Mouse (Mus musculus): ENCODE data around the gene Ms4a4d.
A peak's percentile ranks its signal among the peaks of the same experiment; 100 is the strongest.
"Not testable (repeated sequence)": the region's sequence is repeated elsewhere in the genome, so short reads cannot be mapped to it uniquely, and the experiment has no call there.

The Ms4a4d gene

GRCm38 (mm10) chr19:11536593-11536992 lies at the start of gene Ms4a4d:
Gene Ms4a4d, plus strand, starts transcription at chr19:11536801.
- peak; percentile 58 for DNase-seq (ENCODE audit: low read depth, low spot score)

GRCm38 (mm10) chr19:11491406-11492189 lies 45.0 kb upstream of the Ms4a4d start:
- no peak for DNase-seq (ENCODE audit: low read depth, low spot score)

DNA sequence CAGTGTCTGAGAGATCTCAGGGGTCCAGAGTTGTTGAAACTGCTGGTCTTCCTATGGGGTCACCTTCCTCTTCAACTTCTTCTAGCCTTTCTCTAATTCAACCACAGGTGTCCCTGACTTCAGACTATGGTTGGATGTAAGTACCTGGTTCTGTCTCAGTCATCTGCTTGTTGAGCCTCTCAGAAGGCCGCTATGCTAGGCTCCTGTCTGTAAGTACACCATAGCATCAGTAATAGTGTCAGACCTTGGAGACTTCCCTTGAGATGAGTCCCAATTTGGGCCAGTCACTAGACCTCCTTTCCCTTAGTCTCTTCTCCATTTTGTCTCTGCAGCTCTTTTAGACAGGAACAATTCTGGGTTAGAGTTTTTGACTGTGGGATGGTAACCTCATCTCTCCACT lies 43.9 kb upstream of the Ms4a4d start:
- DNase-seq (ENCODE audit: low read depth, low spot score): no peak

GRCm38 (mm10) chr19:11494519-11494918 lies 42.1 kb upstream of the Ms4a4d start:
- DNase-seq (ENCODE audit: low read depth, low spot score): no peak

- DNase-seq (ENCODE audit: low read depth, low spot score): no peak
Measured at GRCm38 (mm10) chr19:11496361-11496760, 40.2 kb upstream of the Ms4a4d start.

- DNase-seq (ENCODE audit: low read depth, low spot score): not testable (repeated sequence)
Measured at GRCm38 (mm10) chr19:11497300-11497699, 39.3 kb upstream of the Ms4a4d start.

DNA sequence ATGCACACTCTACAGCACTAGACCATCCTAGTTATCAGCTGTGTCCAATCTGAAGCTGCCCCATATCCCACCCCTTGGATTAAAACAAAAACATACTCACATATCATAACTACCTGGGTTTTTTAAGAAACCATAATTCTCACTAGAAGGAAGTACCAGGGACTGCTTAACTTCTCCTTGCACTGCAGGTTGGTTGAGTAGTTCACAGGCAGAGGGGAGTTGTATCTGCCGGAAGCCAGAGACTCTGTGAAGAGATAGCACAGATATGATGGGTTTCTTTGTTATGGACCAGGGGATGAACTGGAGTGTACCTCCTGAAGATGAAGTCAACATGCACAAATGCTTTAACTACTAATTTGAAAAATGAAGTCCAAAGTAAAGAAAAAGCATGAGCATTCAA lies 35.8 kb upstream of the Ms4a4d start:
- no peak for DNase-seq (ENCODE audit: low read depth, low spot score)

- no peak for DNase-seq (ENCODE audit: low read depth, low spot score)
Measured at GRCm38 (mm10) chr19:11501326-11501725, 35.3 kb upstream of the Ms4a4d start.

- DNase-seq (ENCODE audit: low read depth, low spot score): no peak
Measured at GRCm38 (mm10) chr19:11504857-11505256, 31.7 kb upstream of the Ms4a4d start.

DNA sequence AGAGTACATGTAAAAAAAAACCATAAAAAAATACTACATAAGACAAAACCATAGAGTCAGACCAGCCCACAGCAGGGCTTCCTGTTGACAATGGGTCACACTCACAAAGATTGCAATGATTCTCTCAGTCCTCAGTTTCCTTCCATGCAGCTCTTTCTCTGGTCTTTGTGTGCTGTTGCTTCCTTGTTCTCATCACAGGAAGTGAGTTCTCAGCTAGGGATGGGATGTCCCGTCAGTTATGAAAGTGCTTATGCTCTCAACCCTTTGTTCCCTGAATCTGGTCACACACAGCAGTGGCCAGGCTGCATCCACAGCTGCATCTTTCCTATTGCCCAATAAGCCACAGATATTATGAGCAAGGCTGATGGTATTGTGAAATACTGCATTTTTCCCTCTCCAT lies 23.1 kb upstream of the Ms4a4d start:
- no peak for DNase-seq (ENCODE audit: low read depth, low spot score)

DNA sequence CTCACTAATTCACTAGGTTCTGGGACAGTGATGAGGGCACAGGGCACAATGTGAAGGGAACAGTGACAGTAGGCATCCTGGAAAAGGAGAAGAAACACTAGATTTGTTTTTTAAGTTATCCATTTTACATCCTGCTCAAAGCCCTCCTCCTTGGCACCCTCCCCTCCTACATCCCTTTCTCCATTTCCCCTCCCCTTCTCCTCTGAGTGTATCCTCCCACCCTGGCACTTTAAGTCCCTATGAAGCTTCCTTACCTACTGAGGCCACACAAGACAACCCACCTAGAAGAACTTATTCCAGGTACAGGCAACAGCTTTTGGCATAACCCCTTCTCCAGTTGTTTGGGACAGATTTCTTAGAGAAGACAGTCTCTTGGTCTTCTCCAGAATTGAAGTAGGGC lies 20.4 kb upstream of the Ms4a4d start, which contains the start of gene Ms4a6b:
Gene Ms4a6b, plus strand, starts transcription at position 267 of the 400 bp plus-strand sequence.
- no peak for DNase-seq (ENCODE audit: low read depth, low spot score)

DNA sequence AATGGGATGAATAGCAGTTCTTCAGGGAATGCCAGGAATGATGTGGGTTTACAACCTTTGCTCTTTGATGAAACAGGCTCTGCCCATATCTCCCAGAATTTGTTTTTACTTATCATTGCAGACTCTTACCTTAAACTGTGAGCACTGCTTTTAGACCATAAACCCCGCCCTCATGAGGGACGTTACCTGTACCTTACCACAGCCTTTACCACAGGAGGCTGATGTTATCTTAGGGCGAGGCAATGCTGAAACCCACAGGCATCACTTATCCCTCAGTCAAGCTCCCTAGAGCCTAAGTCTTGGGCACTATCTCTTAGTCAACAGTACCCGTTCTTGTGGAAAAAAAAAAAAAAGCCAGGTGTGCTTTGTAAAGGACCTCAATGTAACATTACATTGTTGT lies 19.8 kb upstream of the Ms4a4d start:
- no peak for DNase-seq (ENCODE audit: low read depth, low spot score)

GRCm38 (mm10) chr19:11517373-11517772 lies 19.2 kb upstream of the Ms4a4d start:
- not testable (repeated sequence) for DNase-seq (ENCODE audit: low read depth, low spot score)

DNA sequence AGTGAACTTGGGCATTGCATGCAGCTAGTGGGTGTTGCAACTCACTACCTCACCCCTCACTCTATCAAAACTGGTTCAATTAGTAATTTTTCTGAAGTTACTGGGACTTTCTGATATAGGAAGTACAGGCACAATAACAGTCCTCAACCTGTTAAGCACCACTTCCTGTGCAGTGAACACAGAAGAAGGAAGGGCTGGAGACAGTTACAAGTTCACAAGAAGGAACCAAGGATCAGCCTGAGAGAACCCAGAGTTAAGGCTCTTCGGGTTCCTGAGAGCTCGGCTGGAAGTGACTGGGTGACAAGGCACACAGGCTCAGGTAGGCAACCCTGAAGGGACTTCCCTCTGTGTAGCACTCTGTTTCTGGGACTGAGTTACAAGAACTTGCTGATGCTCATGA lies 18.2 kb upstream of the Ms4a4d start:
- not testable (repeated sequence) for DNase-seq (ENCODE audit: low read depth, low spot score)

- no peak for DNase-seq (ENCODE audit: low read depth, low spot score)
Measured at GRCm38 (mm10) chr19:11520146-11520545, 16.5 kb upstream of the Ms4a4d start.

GRCm38 (mm10) chr19:11533421-11533820 lies 3.2 kb upstream of the Ms4a4d start:
- DNase-seq (ENCODE audit: low read depth, low spot score): no peak

DNA sequence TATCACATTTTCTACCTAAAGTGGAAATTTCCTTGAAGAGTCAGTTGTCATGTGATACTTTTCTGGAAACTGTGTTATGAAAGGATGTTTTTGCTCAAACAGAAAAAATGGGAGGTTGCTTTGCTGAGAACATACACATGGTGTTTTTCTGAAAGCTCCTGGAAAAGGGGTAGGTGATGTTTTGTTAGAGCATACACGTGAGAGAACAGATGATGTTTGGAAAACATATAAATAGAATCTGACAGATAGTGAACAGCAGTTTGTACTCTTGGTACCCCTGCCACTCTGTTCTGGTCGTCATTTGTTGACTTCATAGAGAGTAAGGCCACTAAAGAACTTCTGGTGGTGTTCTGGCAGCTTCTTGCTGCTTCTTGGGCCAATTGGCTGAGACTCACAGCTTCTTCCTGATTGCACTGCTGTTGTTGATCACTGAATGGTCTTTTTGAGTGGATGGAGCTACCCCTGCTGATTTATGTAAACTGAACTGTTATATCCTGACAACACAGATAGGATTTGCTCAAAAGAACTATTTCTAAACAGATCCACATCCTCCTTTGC lies 2.6 kb upstream of the Ms4a4d start:
- DNase-seq (ENCODE audit: low read depth, low spot score): no peak

- DNase-seq (ENCODE audit: low read depth, low spot score): peak; percentile 58
Measured at GRCm38 (mm10) chr19:11537336-11537735, 735 bp downstream of the Ms4a4d start.

DNA sequence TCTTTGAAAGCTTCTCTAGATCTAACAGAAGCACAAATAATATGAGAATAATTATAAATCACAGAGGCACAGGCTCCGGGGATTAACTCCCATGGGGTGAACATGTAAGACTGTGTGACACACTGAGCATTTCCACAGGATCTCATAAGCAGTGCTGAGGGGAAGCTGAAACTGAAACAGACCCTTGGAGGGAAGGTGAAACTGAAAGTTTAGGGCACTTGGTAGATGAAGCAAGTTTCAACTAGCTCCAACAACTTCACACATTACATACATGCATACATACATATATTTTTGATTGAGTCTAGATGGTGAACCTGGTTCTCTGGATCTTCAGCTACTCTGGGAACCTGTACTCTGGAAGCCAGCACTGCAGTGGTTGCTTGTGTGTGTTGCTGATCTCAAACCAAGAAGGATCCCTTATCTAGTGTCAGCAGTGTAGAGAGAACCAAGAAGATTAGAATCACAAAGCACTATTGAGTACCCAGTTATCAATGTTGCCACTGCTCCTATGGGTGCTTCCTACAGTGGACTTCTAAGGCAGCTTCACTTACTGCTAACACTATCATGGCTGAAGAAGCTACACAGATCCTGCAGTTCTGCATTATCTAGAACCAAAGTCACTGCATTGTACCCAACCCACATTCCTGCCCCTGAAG lies 3.7 kb downstream of the Ms4a4d start:
- not testable (repeated sequence) for DNase-seq (ENCODE audit: low read depth, low spot score)

DNA sequence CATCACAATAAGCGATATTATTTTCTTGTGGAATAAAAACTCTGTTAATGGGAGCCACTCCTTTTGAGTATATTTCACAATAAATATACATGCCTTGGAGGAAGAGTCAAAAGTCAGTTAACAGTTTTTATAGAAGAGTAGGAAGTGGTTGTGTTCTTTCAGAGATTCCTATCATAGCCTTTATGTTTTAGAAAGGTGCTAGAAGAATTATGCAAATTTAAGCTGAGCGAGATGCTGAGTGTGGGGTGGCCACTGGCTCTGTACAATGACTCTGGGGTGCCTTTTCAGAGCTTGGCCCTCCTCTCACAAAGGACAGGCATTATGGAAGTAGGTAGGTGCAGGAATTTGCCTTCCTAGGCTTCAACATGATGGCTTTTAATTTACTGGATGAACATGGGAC lies 7.8 kb downstream of the Ms4a4d start:
- not testable (repeated sequence) for DNase-seq (ENCODE audit: low read depth, low spot score)

- no peak for DNase-seq (ENCODE audit: low read depth, low spot score)
Measured at GRCm38 (mm10) chr19:11547911-11548310, 11.3 kb downstream of the Ms4a4d start.

- no peak for DNase-seq (ENCODE audit: low read depth, low spot score)
Measured at GRCm38 (mm10) chr19:11554726-11555125, 18.1 kb downstream of the Ms4a4d start.

DNA sequence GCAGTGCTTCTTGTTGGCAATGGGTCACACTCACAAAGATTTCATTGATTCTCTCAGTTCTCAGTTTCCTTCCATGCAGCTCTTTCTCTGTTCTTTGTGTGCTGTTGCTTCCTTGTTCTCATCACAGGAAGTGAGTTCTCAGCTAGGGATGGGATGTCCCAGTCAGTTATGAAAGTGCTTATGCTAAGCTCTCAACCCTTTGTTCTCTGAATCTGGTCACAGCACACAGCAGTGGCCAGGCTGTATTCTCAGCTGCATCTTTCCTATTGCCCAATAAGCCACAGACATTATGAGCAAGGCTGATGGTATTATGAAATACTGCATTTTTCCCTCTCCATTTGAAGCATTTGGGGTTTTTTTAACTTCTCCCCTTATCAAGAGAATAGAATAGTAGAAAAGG lies 23.0 kb downstream of the Ms4a4d start:
- not testable (repeated sequence) for DNase-seq (ENCODE audit: low read depth, low spot score)
